Mouse (Mus musculus) MEL (cell line): ENCODE data around the gene Zfp764. TPM values are rescaled to one million over a fixed set of nuclear protein-coding genes. Genes with fewer than 3 reads are reported as not detected.

Source experiments
- DNase-seq: peaks from one replicate; pipeline ENCODE4 v3.0.0; 2011; ENCODE audit warnings: low read depth, low spot score
- H3K27ac ChIP-seq: 2 replicates; pipeline ENCODE4 v1.5.1; 2012; ENCODE audit warnings: low read depth, mild to moderate bottlenecking, control low read depth, low read length, moderate library complexity; ENCODE audit not compliant: control insufficient read depth
- H3K27me3 ChIP-seq, 2 experiments: fragments of 150-350 bp in 1 of 2; sonication (generic) in 1 of 2; 2 replicates each; pipeline ENCODE4 v1.6.1; 2012; ENCODE audit warnings: low read length in 2 of 2, mild to moderate bottlenecking in 2 of 2, improper control_type of control experiment in 1 of 2, moderate library complexity in 1 of 2; ENCODE audit not compliant: insufficient read depth in 2 of 2, control insufficient read depth in 1 of 2
- H3K36me3 ChIP-seq, 2 experiments: 2 replicates each; pipeline ENCODE4 v1.6.1; 2012 to 2014; ENCODE audit warnings: low read length in 2 of 2, improper control_type of control experiment in 1 of 2, inconsistent platforms in 1 of 2, mild to moderate bottlenecking in 1 of 2; ENCODE audit not compliant: insufficient read depth in 2 of 2, control insufficient read depth in 1 of 2
- H3K4me1 ChIP-seq, 2 experiments: fragments of 150-350 bp in 1 of 2; sonication (generic) in 1 of 2; 2 replicates each; pipeline ENCODE4 v1.6.1; 2012; ENCODE audit warnings: low read length in 2 of 2, improper control_type of control experiment in 1 of 2, mild to moderate bottlenecking in 1 of 2; ENCODE audit not compliant: insufficient read depth in 2 of 2, control insufficient read depth in 1 of 2
- H3K4me3 ChIP-seq, 2 experiments: fragments of 150-350 bp in 1 of 2; sonication (generic) in 1 of 2; 2 replicates each; pipeline ENCODE4 v1.5.1; 2012; ENCODE audit warnings: low read depth in 2 of 2, low read length in 2 of 2, mild to moderate bottlenecking in 2 of 2, moderate library complexity in 2 of 2, control low read depth in 1 of 2, improper control_type of control experiment in 1 of 2; ENCODE audit not compliant: control insufficient read depth in 1 of 2, insufficient read depth in 1 of 2
- H3K79me2 ChIP-seq: 2 replicates; pipeline ENCODE4 v1.6.1; 2012; ENCODE audit warnings: mild to moderate bottlenecking, low read length, moderate library complexity; ENCODE audit not compliant: control insufficient read depth, poor library complexity, insufficient read depth
- H3K9ac ChIP-seq: 2 replicates; pipeline ENCODE4 v1.6.1; 2012; ENCODE audit warnings: low read depth, mild to moderate bottlenecking, control low read depth, low read length, moderate library complexity; ENCODE audit not compliant: control insufficient read depth, poor library complexity, severe bottlenecking
- H3K9me3 ChIP-seq: fragments of 150-350 bp; sonication (generic); replicated peaks from 2 replicates; pipeline ENCODE4 v1.6.1; 2012; ENCODE audit warnings: mild to moderate bottlenecking, low read length, improper control_type of control experiment, moderate library complexity; ENCODE audit not compliant: insufficient read depth
- BHLHE40 ChIP-seq: IDR thresholded peaks from 2 replicates; pipeline ENCODE4 v1.6.1; 2012; ENCODE audit warnings: low read depth, mild to moderate bottlenecking, inconsistent platforms, low read length, improper control_type of control experiment, borderline replicate concordance
- ELF1 ChIP-seq: IDR thresholded peaks from 2 replicates; pipeline ENCODE4 v1.6.1; 2014; ENCODE audit warnings: low read depth, mild to moderate bottlenecking, inconsistent platforms, low read length, improper control_type of control experiment, moderate library complexity
- EP300 ChIP-seq, 2 experiments: IDR thresholded peaks; 2 replicates each; pipeline ENCODE4 v1.6.1; 2011; ENCODE audit warnings: improper control_type of control experiment in 2 of 2, low read length in 2 of 2, low read depth in 1 of 2, mild to moderate bottlenecking in 1 of 2
- ETS1 ChIP-seq: IDR thresholded peaks from 2 replicates; pipeline ENCODE4 v1.6.1; 2012; ENCODE audit warnings: low read depth, mild to moderate bottlenecking, inconsistent platforms, low read length, improper control_type of control experiment, moderate library complexity
- GABPA ChIP-seq: IDR thresholded peaks from 2 replicates; pipeline ENCODE4 v1.6.1; 2012; ENCODE audit warnings: low read depth, mild to moderate bottlenecking, inconsistent platforms, low read length, improper control_type of control experiment, moderate library complexity
- GATA1 ChIP-seq: IDR thresholded peaks from 2 replicates; pipeline ENCODE4 v1.6.1; 2011; ENCODE audit warnings: low read depth, low read length, improper control_type of control experiment
- JUND ChIP-seq: IDR thresholded peaks from 2 replicates; pipeline ENCODE4 v1.6.1; 2011; ENCODE audit warnings: low read depth, mild to moderate bottlenecking, improper control_type of control experiment, low read length
- KAT2A ChIP-seq: conservative IDR thresholded peaks from 2 replicates; pipeline ENCODE4 v1.6.1; 2012; ENCODE audit warnings: low read depth, low read length, improper control_type of control experiment, inconsistent platforms
- MAFK ChIP-seq: IDR thresholded peaks from 2 replicates; pipeline ENCODE4 v1.6.1; 2011; ENCODE audit warnings: low read depth, mild to moderate bottlenecking, low read length, improper control_type of control experiment, borderline replicate concordance
- MXI1 ChIP-seq: IDR thresholded peaks from 2 replicates; pipeline ENCODE4 v1.6.1; 2011; ENCODE audit warnings: mild to moderate bottlenecking, low read depth, low read length, improper control_type of control experiment
- NRF1 ChIP-seq: IDR thresholded peaks from 2 replicates; pipeline ENCODE4 v1.6.1; 2014; ENCODE audit warnings: low read depth, mild to moderate bottlenecking, inconsistent platforms, low read length, improper control_type of control experiment, moderate library complexity; ENCODE audit not compliant: poor library complexity, insufficient read depth, severe bottlenecking
- POLR2A ChIP-seq, 2 experiments: IDR thresholded peaks; 2 replicates each; pipeline ENCODE4 v1.6.1; 2011 to 2012; ENCODE audit warnings: low read length in 2 of 2, mild to moderate bottlenecking in 2 of 2, control low read depth in 1 of 2, improper control_type of control experiment in 1 of 2, low read depth in 1 of 2, moderate library complexity in 1 of 2; ENCODE audit not compliant: control insufficient read depth in 1 of 2, insufficient read depth in 1 of 2, poor library complexity in 1 of 2
- RCOR1 ChIP-seq: IDR thresholded peaks from 2 replicates; pipeline ENCODE4 v1.6.1; 2012; ENCODE audit warnings: low read depth, mild to moderate bottlenecking, inconsistent platforms, low read length, improper control_type of control experiment
- SMC3 ChIP-seq: IDR thresholded peaks from 2 replicates; pipeline ENCODE4 v1.6.1; 2011; ENCODE audit warnings: low read depth, low read length, improper control_type of control experiment
- TAL1 ChIP-seq: IDR thresholded peaks from 2 replicates; pipeline ENCODE4 v1.6.1; 2012; ENCODE audit warnings: mild to moderate bottlenecking, inconsistent platforms, low read length, moderate library complexity, mixed read lengths
- TCF12 ChIP-seq: IDR thresholded peaks from 2 replicates; pipeline ENCODE4 v1.6.1; 2014; ENCODE audit warnings: low read depth, mild to moderate bottlenecking, inconsistent platforms, low read length, improper control_type of control experiment, moderate library complexity
- UBTF ChIP-seq: IDR thresholded peaks from 2 replicates; pipeline ENCODE4 v1.6.1; 2012; ENCODE audit warnings: low read depth, mild to moderate bottlenecking, inconsistent platforms, low read length, improper control_type of control experiment, moderate library complexity, borderline replicate concordance; ENCODE audit not compliant: insufficient read depth
- USF1 ChIP-seq: IDR thresholded peaks from 2 replicates; pipeline ENCODE4 v1.6.1; 2014; ENCODE audit warnings: low read depth, mild to moderate bottlenecking, inconsistent platforms, low read length, improper control_type of control experiment, moderate library complexity
- USF2 ChIP-seq, 2 experiments: IDR thresholded peaks; 2 replicates each; pipeline ENCODE4 v1.6.1; 2011 to 2012; ENCODE audit warnings: improper control_type of control experiment in 2 of 2, low read length in 2 of 2, borderline replicate concordance in 1 of 2, inconsistent platforms in 1 of 2, low read depth in 1 of 2, mild to moderate bottlenecking in 1 of 2; ENCODE audit not compliant: insufficient read depth in 1 of 2
- ZC3H11A ChIP-seq: IDR thresholded peaks from 2 replicates; pipeline ENCODE4 v1.6.1; 2012; ENCODE audit warnings: low read depth, mild to moderate bottlenecking, inconsistent platforms, low read length, improper control_type of control experiment
- ZMIZ1 ChIP-seq: IDR thresholded peaks from 2 replicates; pipeline ENCODE4 v1.6.1; 2012; ENCODE audit warnings: low read depth, mild to moderate bottlenecking, inconsistent platforms, low read length, improper control_type of control experiment, moderate library complexity
- ZNF384 ChIP-seq: IDR thresholded peaks from 2 replicates; pipeline ENCODE4 v1.6.1; 2012; ENCODE audit warnings: low read depth, mild to moderate bottlenecking, inconsistent platforms, low read length, improper control_type of control experiment
- polyA plus RNA-seq, 2 experiments: library from polyadenylated mRNA; stranded (reverse) in 1 of 2; unstranded in 1 of 2; fragments of >175 nt in 1 of 2; fragments of >200 nt in 1 of 2; gene quantifications; 2 replicates each; pipeline versions ENCODE4 v1.2.1 to v1.2.4; 2012; ENCODE audit warnings: low replicate concordance in 2 of 2, low read depth in 1 of 2; ENCODE audit not compliant: insufficient read length in 2 of 2, insufficient read depth in 1 of 2, missing spikeins in 1 of 2
- total RNA-seq: library from RNA; depleted of rRNA; stranded (reverse); fragments of 300-350 nt; gene quantifications from 2 replicates; pipeline ENCODE4 v1.2.3, GENCODE M21; 2012

The Zfp764 gene
- total and polyA plus RNA-seq, 3 experiments: 3.1 to 4.1 TPM; not detected in 1

DNA sequence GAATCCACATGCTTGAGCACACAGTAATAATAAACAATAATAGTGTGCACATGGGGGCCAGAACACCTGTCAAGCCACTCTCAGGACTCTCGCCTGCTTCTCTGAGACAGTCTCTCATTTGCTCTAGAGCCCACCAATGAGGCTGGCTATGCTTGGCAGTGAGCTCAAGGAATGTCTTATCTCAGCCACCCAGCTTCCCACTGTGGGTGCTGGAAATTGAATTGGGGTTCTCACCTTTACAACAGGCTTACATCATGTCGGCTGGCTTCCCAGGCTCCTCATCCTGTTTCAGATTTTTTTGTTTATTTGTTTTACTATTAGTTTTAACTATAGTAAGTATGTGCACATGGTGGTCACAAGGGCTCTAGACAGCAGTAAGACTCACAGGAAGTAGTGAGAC, 35.4 kb downstream of the Zfp764 start:
- H3K4me3 ChIP-seq: no peak overlapping the region
- H3K9ac ChIP-seq: no peak overlapping the region
- peak; percentile 64 for DNase-seq
- TF ChIP-seq ZC3H11A: no peak
- peak; percentile 73 for TF ChIP-seq TAL1
- TF ChIP-seq BHLHE40: no peak
- peak; percentile 72 for TF ChIP-seq GATA1
- TF ChIP-seq TCF12: peak; percentile 80; the same call in 1 of the 2 replicates
- peak; percentile 19; the same call in 1 of the 2 replicates for TF ChIP-seq MXI1
- no peak for TF ChIP-seq UBTF
- no peak; the same call in 1 of the 2 replicates for TF ChIP-seq USF1
- no peak for TF ChIP-seq NRF1
- TF ChIP-seq ELF1: no peak
- 0 out of 2 replicates have a peak, but pooled peaks have one; percentile 34 for TF ChIP-seq RCOR1
- TF ChIP-seq JUND: no peak
- peak; percentile 28 to 70; a peak in 3 of 4 replicates for TF ChIP-seq EP300 (IDR thresholded peaks at IDR 0.05; ENCODE audit: low read depth in 1 of 2, low read length in 2 of 2)
- TF ChIP-seq POLR2A (IDR thresholded peaks at IDR 0.05; ENCODE audit: control insufficient read depth in 1 of 2, insufficient read depth in 1 of 2, low read depth in 1 of 2, low read length in 2 of 2, poor library complexity in 1 of 2): no peak
- TF ChIP-seq KAT2A: 0 out of 2 replicates have a peak, but pooled peaks have one; percentile 26
- TF ChIP-seq ZNF384: no peak
- peak; percentile 72 for TF ChIP-seq ETS1
- no peaks in the 10 kb centered on the region for H3K9me3 ChIP-seq
- H3K4me1 ChIP-seq: peaks cover 9 to 11% of the 10 kb centered on the region in 2 experiments
- no peaks in the 10 kb centered on the region for H3K27me3 ChIP-seq
- peak overlapping the region; percentile 15; the same call in 1 of the 2 replicates for H3K27ac ChIP-seq
- peaks cover 0 to 10% of the 10 kb centered on the region in 2 experiments; a peak in 2 of 4 replicates for H3K36me3 ChIP-seq
- peaks cover 2% of the 10 kb centered on the region; the same call in 1 of the 2 replicates for H3K79me2 ChIP-seq

DNA sequence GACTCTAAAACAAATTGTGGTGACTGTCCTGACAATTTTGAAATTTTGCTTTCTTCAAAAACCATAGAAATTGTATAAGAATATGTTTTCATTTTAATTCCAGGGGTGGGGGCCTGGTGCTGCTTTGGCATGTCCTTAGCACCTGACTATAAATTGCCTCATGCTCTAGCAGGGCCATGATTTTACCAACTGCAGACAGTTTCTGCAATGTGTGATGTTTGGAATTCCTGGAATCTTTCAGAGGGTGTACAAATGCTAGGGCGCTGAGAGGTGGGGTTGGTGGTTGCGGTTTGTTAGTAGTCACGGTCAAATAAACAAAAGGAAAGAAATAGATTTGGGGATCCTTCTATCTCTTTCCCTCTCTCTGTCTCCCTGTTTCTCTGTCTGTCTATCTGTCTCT, 40.4 kb downstream of the Zfp764 start:
- Histone ChIP-seq H3K4me1 (peaks cover 5 to 9% of the 10 kb centered on the region in 2 experiments), H3K27me3 (no peaks in the 10 kb centered on the region), H3K9me3 (no peaks in the 10 kb centered on the region), H3K4me3 (no peak overlapping the region), H3K9ac (no peak overlapping the region), H3K27ac (no peak overlapping the region), H3K36me3 (peaks cover 0 to 8% of the 10 kb centered on the region in 2 experiments; a peak in 2 of 4 replicates), H3K79me2 (no peaks in the 10 kb centered on the region)
- TF ChIP-seq KAT2A (no peak), TCF12 (no peak), MAFK (no peak), MXI1 (no peak), RCOR1 (no peak), GABPA (no peak), BHLHE40 (no peak), SMC3 (no peak), ELF1 (no peak), ZMIZ1 (no peak), EP300 (IDR thresholded peaks at IDR 0.05; ENCODE audit: low read depth in 1 of 2, low read length in 2 of 2) (no peak), USF2 (IDR thresholded peaks at IDR 0.05; ENCODE audit: borderline replicate concordance in 1 of 2, insufficient read depth in 1 of 2, low read depth in 1 of 2, low read length in 2 of 2) (no peak)
- DNase-seq: no peak
